Mouse (Mus musculus): ENCODE results near the gene G2e3. TPM values are rescaled to one million over a fixed set of nuclear protein-coding genes. Genes with fewer than 3 reads are reported as not detected.

Gene G2e3
- polyA plus RNA-seq, 1 experiment from 2014 or later, result 27.0 TPM

GRCm38 (mm10) chr12:51368504-51368903 lies 20.6 kb downstream of the G2e3 start:
- no peak for ATAC-seq (ENCODE audit: insufficient read depth, low FRiP score)
- 92% methylated on average over 3 of the region's 3 CpGs for WGBS
- peaks cover 5% of the 10 kb centered on the region; the same call in 1 of the 2 replicates for H3K36me3 ChIP-seq (ENCODE audit: control insufficient read depth, insufficient read depth, low read length)

GRCm38 (mm10) chr12:51377003-51377887 lies 29.4 kb downstream of the G2e3 start, which contains the start of gene Scfd1:
Gene Scfd1, plus strand, starts transcription at chr12:51377510.
- peak within 1 kb of the TSS; percentile 96 for H3K4me3 ChIP-seq (replicated peaks; ENCODE audit: low read length)
- peak; percentile 100 for ATAC-seq (ENCODE audit: insufficient read depth, low FRiP score)
- WGBS, result under 1% methylated on average over 34 of the region's 34 CpGs
- H3K27ac ChIP-seq (ENCODE audit: low read length), result peak within 1 kb of the TSS; percentile 92
- peak within 1 kb of the TSS; percentile 92 for H3K9ac ChIP-seq (ENCODE audit: low read length)
- H3K4me2 ChIP-seq (ENCODE audit: low read depth, low read length), result peak within 1 kb of the TSS; percentile 65
- H3K4me1 ChIP-seq (ENCODE audit: control insufficient read depth, insufficient read depth, low read length), result no peaks in the 10 kb centered on the region
- 0 out of 2 replicates have a peak, but pooled peaks cover 2% of the 10 kb centered on the region for H3K36me3 ChIP-seq (ENCODE audit: control insufficient read depth, insufficient read depth, low read length)
- H3K9me3 ChIP-seq (replicated peaks; ENCODE audit: control insufficient read depth, low read length), result no peaks in the 10 kb centered on the region
- H3K27me3 ChIP-seq (ENCODE audit: control insufficient read depth, insufficient read depth, low read length), result no peaks in the 10 kb centered on the region

More at GRCm38 (mm10) chr12:51368504-51368903, 20.6 kb downstream of the G2e3 start:
- no peak overlapping the region for H3K27ac ChIP-seq (ENCODE audit: low read length)
- no peaks in the 10 kb centered on the region for H3K27me3 ChIP-seq (ENCODE audit: control insufficient read depth, insufficient read depth, low read length)
- no peaks in the 10 kb centered on the region for H3K4me1 ChIP-seq (ENCODE audit: control insufficient read depth, insufficient read depth, low read length)
- no peak overlapping the region for H3K4me2 ChIP-seq (ENCODE audit: low read depth, low read length)
- no peak overlapping the region for H3K9ac ChIP-seq (ENCODE audit: low read length)
- H3K9me3 ChIP-seq (replicated peaks; ENCODE audit: control insufficient read depth, low read length), result no peaks in the 10 kb centered on the region
- no peak overlapping the region for H3K4me3 ChIP-seq (replicated peaks; ENCODE audit: low read length)

- ATAC-seq (ENCODE audit: insufficient read depth, low FRiP score), result no peak
- H3K4me3 ChIP-seq (replicated peaks; ENCODE audit: low read length), result peak overlapping the region; percentile 96
- peak overlapping the region; percentile 92 for H3K9ac ChIP-seq (ENCODE audit: low read length)
- H3K9me3 ChIP-seq (replicated peaks; ENCODE audit: control insufficient read depth, low read length), result no peaks in the 10 kb centered on the region
- H3K27ac ChIP-seq (ENCODE audit: low read length), result peak overlapping the region; percentile 92
- peak overlapping the region; percentile 65 for H3K4me2 ChIP-seq (ENCODE audit: low read depth, low read length)
- no peaks in the 10 kb centered on the region for H3K4me1 ChIP-seq (ENCODE audit: control insufficient read depth, insufficient read depth, low read length)
- no peaks in the 10 kb centered on the region for H3K27me3 ChIP-seq (ENCODE audit: control insufficient read depth, insufficient read depth, low read length)
- 14% methylated on average over 6 of the region's 6 CpGs for WGBS
- no peaks in the 10 kb centered on the region for H3K36me3 ChIP-seq (ENCODE audit: control insufficient read depth, insufficient read depth, low read length)
Observed at GRCm38 (mm10) chr12:51377888-51378190, 30.0 kb downstream of the G2e3 start.

GRCm38 (mm10) chr12:51399871-51400270 lies 52.0 kb downstream of the G2e3 start:
- WGBS, result 87% methylated on average over 6 of the region's 6 CpGs
- Histone ChIP-seq H3K27me3 (ENCODE audit: control insufficient read depth, insufficient read depth, low read length) (no peaks in the 10 kb centered on the region), H3K36me3 (ENCODE audit: control insufficient read depth, insufficient read depth, low read length) (peaks cover 16% of the 10 kb centered on the region), H3K9me3 (replicated peaks; ENCODE audit: control insufficient read depth, low read length) (no peaks in the 10 kb centered on the region), H3K27ac (ENCODE audit: low read length) (no peak overlapping the region), H3K4me2 (ENCODE audit: low read depth, low read length) (no peak overlapping the region), H3K4me3 (replicated peaks; ENCODE audit: low read length) (no peak overlapping the region), H3K9ac (ENCODE audit: low read length) (no peak overlapping the region), H3K4me1 (ENCODE audit: control insufficient read depth, insufficient read depth, low read length) (no peaks in the 10 kb centered on the region)
- ATAC-seq (ENCODE audit: insufficient read depth, low FRiP score), result no peak

- H3K4me2 ChIP-seq (ENCODE audit: low read depth, low read length), result no peak overlapping the region
- H3K36me3 ChIP-seq (ENCODE audit: control insufficient read depth, insufficient read depth, low read length), result peaks cover 12% of the 10 kb centered on the region; the same call in 1 of the 2 replicates
- WGBS, result 58% methylated on average over 5 of the region's 5 CpGs
- H3K27ac ChIP-seq (ENCODE audit: low read length), result no peak overlapping the region
- no peaks in the 10 kb centered on the region for H3K27me3 ChIP-seq (ENCODE audit: control insufficient read depth, insufficient read depth, low read length)
- H3K4me1 ChIP-seq (ENCODE audit: control insufficient read depth, insufficient read depth, low read length), result no peaks in the 10 kb centered on the region
- no peak for ATAC-seq (ENCODE audit: insufficient read depth, low FRiP score)
- no peak overlapping the region for H3K9ac ChIP-seq (ENCODE audit: low read length)
- no peaks in the 10 kb centered on the region for H3K9me3 ChIP-seq (replicated peaks; ENCODE audit: control insufficient read depth, low read length)
- no peak overlapping the region for H3K4me3 ChIP-seq (replicated peaks; ENCODE audit: low read length)
Observed at GRCm38 (mm10) chr12:51402060-51402698, 54.3 kb downstream of the G2e3 start.

DNA sequence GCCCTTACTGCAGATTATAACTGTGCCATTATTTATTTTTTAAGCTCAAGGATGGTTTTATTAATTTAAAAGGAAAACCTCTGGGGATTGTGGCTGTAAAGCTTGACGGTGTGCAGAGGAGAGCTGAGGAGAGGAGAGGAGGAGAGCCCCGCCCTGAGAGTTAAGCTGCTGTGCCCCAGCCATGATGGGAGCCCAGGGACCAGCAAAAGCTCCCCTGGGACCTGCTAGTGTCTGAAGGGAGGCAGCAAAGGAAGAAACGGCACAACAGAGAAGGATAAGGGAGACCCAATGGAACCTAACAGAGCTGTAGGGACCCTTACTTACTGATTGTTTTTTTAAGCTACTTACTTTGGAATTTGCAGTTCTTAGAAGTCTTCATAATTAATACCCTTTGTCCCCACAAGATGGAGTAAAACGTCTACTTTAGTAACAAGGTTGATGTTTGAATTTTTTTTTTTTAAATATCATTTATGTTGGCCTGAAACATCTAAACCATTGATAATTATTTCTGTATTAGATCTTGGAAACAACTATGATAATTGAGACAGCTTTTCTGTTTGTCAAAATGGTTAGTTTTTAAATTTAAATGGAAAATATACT lies 56.2 kb downstream of the G2e3 start:
- no peaks in the 10 kb centered on the region for H3K27me3 ChIP-seq (ENCODE audit: control insufficient read depth, insufficient read depth, low read length)
- WGBS, result 71% methylated on average over 4 of the region's 4 CpGs
- no peak overlapping the region for H3K4me3 ChIP-seq (replicated peaks; ENCODE audit: low read length)
- no peak for ATAC-seq (ENCODE audit: insufficient read depth, low FRiP score)
- no peaks in the 10 kb centered on the region for H3K9me3 ChIP-seq (replicated peaks; ENCODE audit: control insufficient read depth, low read length)
- no peak overlapping the region for H3K27ac ChIP-seq (ENCODE audit: low read length)
- peaks cover 8% of the 10 kb centered on the region for H3K36me3 ChIP-seq (ENCODE audit: control insufficient read depth, insufficient read depth, low read length)
- H3K4me2 ChIP-seq (ENCODE audit: low read depth, low read length), result no peak overlapping the region
- no peaks in the 10 kb centered on the region for H3K4me1 ChIP-seq (ENCODE audit: control insufficient read depth, insufficient read depth, low read length)
- H3K9ac ChIP-seq (ENCODE audit: low read length), result no peak overlapping the region

DNA sequence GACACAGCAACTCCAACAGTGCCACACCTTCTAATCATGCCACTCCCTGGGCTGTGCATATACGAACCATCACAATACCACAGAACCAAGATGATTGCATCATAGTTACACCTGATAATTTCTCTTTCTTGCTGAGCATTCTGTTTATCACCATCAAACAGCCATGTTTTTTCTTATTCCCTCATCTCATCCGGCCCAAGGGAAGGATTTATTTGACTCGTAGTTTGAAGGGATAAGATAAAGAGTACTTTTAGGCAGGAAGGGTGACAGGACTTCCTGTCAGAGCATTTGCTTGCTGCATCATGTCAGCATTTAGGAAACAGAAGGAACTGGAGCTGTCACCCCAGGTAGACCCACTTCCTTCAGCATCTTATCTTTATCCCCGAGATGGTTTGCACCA lies 63.5 kb downstream of the G2e3 start:
- no peak for ATAC-seq (ENCODE audit: insufficient read depth, low FRiP score)
- H3K27me3 ChIP-seq (ENCODE audit: control insufficient read depth, insufficient read depth, low read length), result no peaks in the 10 kb centered on the region
- no peak overlapping the region for H3K9ac ChIP-seq (ENCODE audit: low read length)
- no peak overlapping the region for H3K4me3 ChIP-seq (replicated peaks; ENCODE audit: low read length)
- H3K4me1 ChIP-seq (ENCODE audit: control insufficient read depth, insufficient read depth, low read length), result no peaks in the 10 kb centered on the region
- WGBS, result 81% methylated on average over 4 of the region's 4 CpGs
- no peak overlapping the region for H3K27ac ChIP-seq (ENCODE audit: low read length)
- peaks cover 15% of the 10 kb centered on the region for H3K36me3 ChIP-seq (ENCODE audit: control insufficient read depth, insufficient read depth, low read length)
- H3K4me2 ChIP-seq (ENCODE audit: low read depth, low read length), result no peak overlapping the region
- H3K9me3 ChIP-seq (replicated peaks; ENCODE audit: control insufficient read depth, low read length), result no peaks in the 10 kb centered on the region
